Mouse (Mus musculus) heart, postnatal 0 days (tissue): ENCODE results near the gene Olfr65. TPM values are rescaled to one million over a fixed set of nuclear protein-coding genes. Genes with fewer than 3 reads are reported as not detected.

Source experiments
- ATAC-seq: fragments of 200-750 bp; cut with Nextera tagmentation; 2 replicates; pipeline ENCODE4 v1.8.0; 2017; ENCODE audit warnings: low read depth, moderate number of reproducible peaks, moderate library complexity; ENCODE audit not compliant: insufficient read depth
- DNase-seq: peaks from one replicate; pipeline ENCODE4 v3.0.0-alpha.2; 2016; ENCODE audit warnings: low spot score
- H3K27ac ChIP-seq: fragments of 300-500 bp; sonication (generic); 2 replicates; pipeline ENCODE4 v1.5.1; 2014; ENCODE audit warnings: low read depth, mild to moderate bottlenecking
- H3K27me3 ChIP-seq: fragments of 300-500 bp; sonication (generic); 2 replicates; pipeline ENCODE4 v1.6.1; 2014; ENCODE audit warnings: low read length, mixed read lengths; ENCODE audit not compliant: control insufficient read depth, insufficient read depth
- H3K36me3 ChIP-seq: fragments of 300-500 bp; sonication (generic); replicated peaks from 2 replicates; pipeline ENCODE4 v1.6.1; 2014; ENCODE audit warnings: low read length, mixed read lengths; ENCODE audit not compliant: control insufficient read depth, insufficient read depth
- H3K4me1 ChIP-seq: fragments of 300-500 bp; sonication (generic); 2 replicates; pipeline ENCODE4 v1.6.1; 2014; ENCODE audit warnings: antibody characterized with exemption; ENCODE audit not compliant: control insufficient read depth, insufficient read depth
- H3K4me2 ChIP-seq: fragments of 300-500 bp; sonication (generic); 2 replicates; pipeline ENCODE4 v1.6.1; 2014; ENCODE audit warnings: low read depth, mild to moderate bottlenecking, low read length, moderate library complexity
- H3K4me3 ChIP-seq: fragments of 300-500 bp; sonication (generic); 2 replicates; pipeline ENCODE4 v1.5.1; 2014; ENCODE audit warnings: low read depth, low read length
- H3K9ac ChIP-seq: fragments of 300-500 bp; sonication (generic); replicated peaks from 2 replicates; pipeline ENCODE4 v1.6.1; 2014; ENCODE audit warnings: low read depth, low read length, mixed read lengths
- H3K9me3 ChIP-seq: fragments of 300-500 bp; sonication (generic); replicated peaks from 2 replicates; pipeline ENCODE4 v1.6.1; 2016; ENCODE audit warnings: low read length; ENCODE audit not compliant: control insufficient read depth
- CTCF ChIP-seq: IDR thresholded peaks from 2 replicates; pipeline ENCODE4 v1.5.1; 2016; ENCODE audit warnings: antibody characterized with exemption, control low read depth, low read depth
- EP300 ChIP-seq: IDR thresholded peaks from 2 replicates; pipeline ENCODE4 v1.6.1; 2016; ENCODE audit warnings: antibody characterized with exemption, low read depth
- polyA plus RNA-seq: library from polyadenylated mRNA; unstranded; fragments of >200 nt; fragmentation: Nextera tagmentation; extraction: Ambion mirVana; gene quantifications from 2 replicates; pipeline ENCODE4 v1.2.1, GENCODE M21; 2015
- total RNA-seq: library from RNA; depleted of rRNA; stranded (reverse); fragments of >200 nt; gene quantifications from 2 replicates; pipeline ENCODE4 v1.2.3, GENCODE M21; 2014; ENCODE audit warnings: low replicate concordance; rRNA removed

Olfr65 gene
- total and polyA plus RNA-seq, 2 experiments from 2014 or later, result not detected

- H3K36me3 ChIP-seq, result no peaks in the 10 kb centered on the region
- H3K27ac ChIP-seq, result no peak within 1 kb of the TSS
- no peaks in the 10 kb centered on the region for H3K9me3 ChIP-seq
- no peak within 1 kb of the TSS for H3K4me2 ChIP-seq
- H3K9ac ChIP-seq, result no peak within 1 kb of the TSS
- H3K4me1 ChIP-seq, result no peaks in the 10 kb centered on the region
- ATAC-seq (no peak), DNase-seq (no peak)
- no peaks in the 10 kb centered on the region for H3K27me3 ChIP-seq
- H3K4me3 ChIP-seq, result no peak within 1 kb of the TSS
- TF ChIP-seq EP300, result no peak
- TF ChIP-seq CTCF, result no peak
These were observed 40.9 kb downstream of the Olfr65 start, which contains the start of gene Olfr633 for GRCm38 (mm10) chr7:103944137-103944536. Gene Olfr633, plus strand, starts transcription at chr7:103944437.

Other genes with a start within 250 kb of the Olfr65 start
Only the 30 nearest of the 34 such genes appear.
- not detected in 2 replicates for gene Olfr624, start 232.3 kb upstream of the Olfr65 start, total RNA-seq
- gene Olfr624, start 232.3 kb upstream of the Olfr65 start, polyA plus RNA-seq, result 0.03 TPM in 1 of 2 replicates, not detected in the other
- not detected in 2 replicates for gene Olfr625-ps1, start 220.8 kb upstream of the Olfr65 start, total RNA-seq
- not detected in 2 replicates for gene Olfr625-ps1, start 220.8 kb upstream of the Olfr65 start, polyA plus RNA-seq
- not detected in 2 replicates for gene Olfr243, start 188.8 kb upstream of the Olfr65 start, total RNA-seq
- gene Olfr243, start 188.8 kb upstream of the Olfr65 start, polyA plus RNA-seq, result not detected in 2 replicates
- not detected in 2 replicates for gene Olfr628, start 173.1 kb upstream of the Olfr65 start, total RNA-seq
- gene Olfr628, start 173.1 kb upstream of the Olfr65 start, polyA plus RNA-seq, result not detected in 2 replicates
- not detected in 2 replicates for gene Olfr629, start 158.5 kb upstream of the Olfr65 start, total RNA-seq
- not detected in 2 replicates for gene Olfr629, start 158.5 kb upstream of the Olfr65 start, polyA plus RNA-seq
- not detected in 2 replicates for gene Olfr630, start 146.2 kb upstream of the Olfr65 start, total RNA-seq
- not detected in 2 replicates for gene Olfr630, start 146.2 kb upstream of the Olfr65 start, polyA plus RNA-seq
- gene Olfr69, start 131.9 kb upstream of the Olfr65 start, total RNA-seq, result not detected in 2 replicates
- gene Olfr69, start 131.9 kb upstream of the Olfr65 start, polyA plus RNA-seq, result not detected in 2 replicates
- not detected in 2 replicates for gene Olfr68, start 123.8 kb upstream of the Olfr65 start, total RNA-seq
- gene Olfr68, start 123.8 kb upstream of the Olfr65 start, polyA plus RNA-seq, result not detected in 2 replicates
- not detected in 2 replicates for gene Olfr67, start 111.7 kb upstream of the Olfr65 start, total RNA-seq
- gene Olfr67, start 111.7 kb upstream of the Olfr65 start, polyA plus RNA-seq, result not detected in 2 replicates
- gene Hbb-bt, start 89.5 kb upstream of the Olfr65 start, total RNA-seq, result 716 and 1,401 TPM in 2 replicates
- gene Hbb-bt, start 89.5 kb upstream of the Olfr65 start, polyA plus RNA-seq, result 772 and 1,221 TPM in 2 replicates
- gene Hbb-bs, start 75.4 kb upstream of the Olfr65 start, total RNA-seq, result 5,431 and 6,330 TPM in 2 replicates
- 3,638 and 5,614 TPM in 2 replicates for gene Hbb-bs, start 75.4 kb upstream of the Olfr65 start, polyA plus RNA-seq
- gene Hbb-bh2, start 63.0 kb upstream of the Olfr65 start, total RNA-seq, result not detected in 2 replicates
- gene Hbb-bh2, start 63.0 kb upstream of the Olfr65 start, polyA plus RNA-seq, result not detected in 2 replicates
- not detected in 2 replicates for gene Hbb-bh1, start 60.3 kb upstream of the Olfr65 start, total RNA-seq
- gene Hbb-bh1, start 60.3 kb upstream of the Olfr65 start, polyA plus RNA-seq, result not detected in 2 replicates
- 0.80 TPM in 1 of 2 replicates, not detected in the other for gene Hbb-y, start 50.3 kb upstream of the Olfr65 start, total RNA-seq
- gene Hbb-y, start 50.3 kb upstream of the Olfr65 start, polyA plus RNA-seq, result 2.2 and 2.7 TPM in 2 replicates
- gene Olfr66, start 17.2 kb upstream of the Olfr65 start, total RNA-seq, result not detected in 2 replicates
- not detected in 2 replicates for gene Olfr66, start 17.2 kb upstream of the Olfr65 start, polyA plus RNA-seq
- not detected in 2 replicates for gene Olfr64, start 9.0 kb upstream of the Olfr65 start, total RNA-seq
- not detected in 2 replicates for gene Olfr64, start 9.0 kb upstream of the Olfr65 start, polyA plus RNA-seq
- not detected in 2 replicates for gene Olfr631, start 25.3 kb downstream of the Olfr65 start, total RNA-seq
- gene Olfr631, start 25.3 kb downstream of the Olfr65 start, polyA plus RNA-seq, result not detected in 2 replicates
- gene Olfr632, start 30.9 kb downstream of the Olfr65 start, total RNA-seq, result not detected in 2 replicates
- gene Olfr632, start 30.9 kb downstream of the Olfr65 start, polyA plus RNA-seq, result not detected in 2 replicates
- not detected in 2 replicates for gene Olfr633, start 41.0 kb downstream of the Olfr65 start, total RNA-seq
- not detected in 2 replicates for gene Olfr633, start 41.0 kb downstream of the Olfr65 start, polyA plus RNA-seq
- not detected in 2 replicates for gene Olfr635, start 67.7 kb downstream of the Olfr65 start, total RNA-seq
- gene Olfr635, start 67.7 kb downstream of the Olfr65 start, polyA plus RNA-seq, result not detected in 2 replicates
- not detected in 2 replicates for gene Olfr638, start 95.3 kb downstream of the Olfr65 start, total RNA-seq
- not detected in 2 replicates for gene Olfr638, start 95.3 kb downstream of the Olfr65 start, polyA plus RNA-seq
- not detected in 2 replicates for gene Olfr639, start 113.8 kb downstream of the Olfr65 start, total RNA-seq
- not detected in 2 replicates for gene Olfr639, start 113.8 kb downstream of the Olfr65 start, polyA plus RNA-seq
- not detected in 2 replicates for gene Olfr640, start 122.1 kb downstream of the Olfr65 start, total RNA-seq
- gene Olfr640, start 122.1 kb downstream of the Olfr65 start, polyA plus RNA-seq, result not detected in 2 replicates
- gene Olfr641, start 132.0 kb downstream of the Olfr65 start, total RNA-seq, result not detected in 2 replicates
- gene Olfr641, start 132.0 kb downstream of the Olfr65 start, polyA plus RNA-seq, result not detected in 2 replicates
- not detected in 2 replicates for gene Olfr642, start 149.2 kb downstream of the Olfr65 start, total RNA-seq
- not detected in 2 replicates for gene Olfr642, start 149.2 kb downstream of the Olfr65 start, polyA plus RNA-seq
- not detected in 2 replicates for gene 4930516K23Rik, start 158.0 kb downstream of the Olfr65 start, total RNA-seq
- not detected in 2 replicates for gene 4930516K23Rik, start 158.0 kb downstream of the Olfr65 start, polyA plus RNA-seq
- gene Olfr644, start 168.4 kb downstream of the Olfr65 start, total RNA-seq, result not detected in 2 replicates
- gene Olfr644, start 168.4 kb downstream of the Olfr65 start, polyA plus RNA-seq, result not detected in 2 replicates
- gene Olfr645, start 182.0 kb downstream of the Olfr65 start, total RNA-seq, result not detected in 2 replicates
- not detected in 2 replicates for gene Olfr645, start 182.0 kb downstream of the Olfr65 start, polyA plus RNA-seq
- not detected in 2 replicates for gene Olfr646, start 201.4 kb downstream of the Olfr65 start, total RNA-seq
- not detected in 2 replicates for gene Olfr646, start 201.4 kb downstream of the Olfr65 start, polyA plus RNA-seq
- gene Ubqln5, start 226.3 kb downstream of the Olfr65 start, total RNA-seq, result not detected in 2 replicates
- not detected in 2 replicates for gene Ubqln5, start 226.3 kb downstream of the Olfr65 start, polyA plus RNA-seq